Mouse (Mus musculus): Measurements from ENCODE around the gene Spata17. TPM values are rescaled to one million over a fixed set of nuclear protein-coding genes. Genes with fewer than 3 reads are reported as not detected.

Spata17 gene
- polyA plus RNA-seq, 1 experiment = 0.65 TPM

GRCm38 (mm10) chr1:187232996-187233615, 17.8 kb upstream of the Spata17 start:
- H3K4me1 ChIP-seq (ENCODE audit: control insufficient read depth, insufficient read depth, low read length) = peaks cover 10% of the 10 kb centered on the region; the same call in 1 of the 2 replicates
- H3K27ac ChIP-seq (ENCODE audit: insufficient read depth, low read length) = no peak overlapping the region
- TF ChIP-seq CTCF (IDR thresholded peaks at IDR 0.05; ENCODE audit: borderline replicate concordance, insufficient read depth, low read length) (no peak), POLR2A (IDR thresholded peaks at IDR 0.05; ENCODE audit: low read depth, low read length) (no peak)
- H3K4me3 ChIP-seq (ENCODE audit: insufficient read depth, low read length) = no peak overlapping the region

- Histone ChIP-seq H3K27ac (ENCODE audit: insufficient read depth, low read length) (no peak overlapping the region), H3K4me1 (ENCODE audit: control insufficient read depth, insufficient read depth, low read length) (peaks cover 14% of the 10 kb centered on the region), H3K4me3 (ENCODE audit: insufficient read depth, low read length) (no peak overlapping the region)
- no peak for TF ChIP-seq POLR2A (IDR thresholded peaks at IDR 0.05; ENCODE audit: low read depth, low read length)
- no peak for TF ChIP-seq CTCF (IDR thresholded peaks at IDR 0.05; ENCODE audit: borderline replicate concordance, insufficient read depth, low read length)
These were observed 17.1 kb upstream of the Spata17 start for GRCm38 (mm10) chr1:187232196-187232955.

GRCm38 (mm10) chr1:187230255-187230654, 15.0 kb upstream of the Spata17 start:
- TF ChIP-seq CTCF (IDR thresholded peaks at IDR 0.05; ENCODE audit: borderline replicate concordance, insufficient read depth, low read length) = no peak
- H3K27ac ChIP-seq (ENCODE audit: insufficient read depth, low read length) = no peak overlapping the region
- peaks cover 16% of the 10 kb centered on the region for H3K4me1 ChIP-seq (ENCODE audit: control insufficient read depth, insufficient read depth, low read length)
- H3K4me3 ChIP-seq (ENCODE audit: insufficient read depth, low read length) = no peak overlapping the region

- H3K27ac ChIP-seq (ENCODE audit: insufficient read depth, low read length) = no peak overlapping the region
- H3K4me3 ChIP-seq (ENCODE audit: insufficient read depth, low read length) = no peak overlapping the region
- TF ChIP-seq CTCF (IDR thresholded peaks at IDR 0.05; ENCODE audit: borderline replicate concordance, insufficient read depth, low read length) = no peak
- TF ChIP-seq POLR2A (IDR thresholded peaks at IDR 0.05; ENCODE audit: low read depth, low read length) = no peak
- peaks cover 14% of the 10 kb centered on the region for H3K4me1 ChIP-seq (ENCODE audit: control insufficient read depth, insufficient read depth, low read length)
These were observed 13.3 kb upstream of the Spata17 start for GRCm38 (mm10) chr1:187228414-187229146.

GRCm38 (mm10) chr1:187226328-187227025, 11.2 kb upstream of the Spata17 start:
- Histone ChIP-seq H3K4me1 (ENCODE audit: control insufficient read depth, insufficient read depth, low read length) (peaks cover 14% of the 10 kb centered on the region), H3K4me3 (ENCODE audit: insufficient read depth, low read length) (no peak overlapping the region), H3K27ac (ENCODE audit: insufficient read depth, low read length) (0 out of 2 replicates have a peak overlapping the region, but pooled peaks have one; percentile 16)
- no peak for TF ChIP-seq POLR2A (IDR thresholded peaks at IDR 0.05; ENCODE audit: low read depth, low read length)
- no peak for TF ChIP-seq CTCF (IDR thresholded peaks at IDR 0.05; ENCODE audit: borderline replicate concordance, insufficient read depth, low read length)

GRCm38 (mm10) chr1:187220756-187221155, 5.5 kb upstream of the Spata17 start:
- Histone ChIP-seq H3K4me3 (ENCODE audit: insufficient read depth, low read length) (no peak overlapping the region), H3K27ac (ENCODE audit: insufficient read depth, low read length) (no peak overlapping the region), H3K4me1 (ENCODE audit: control insufficient read depth, insufficient read depth, low read length) (peaks cover 2% of the 10 kb centered on the region; the same call in 1 of the 2 replicates)
- no peak for TF ChIP-seq CTCF (IDR thresholded peaks at IDR 0.05; ENCODE audit: borderline replicate concordance, insufficient read depth, low read length)
- TF ChIP-seq POLR2A (IDR thresholded peaks at IDR 0.05; ENCODE audit: low read depth, low read length) = no peak

- H3K4me1 ChIP-seq (ENCODE audit: control insufficient read depth, insufficient read depth, low read length) = no peaks in the 10 kb centered on the region
- TF ChIP-seq POLR2A (IDR thresholded peaks at IDR 0.05; ENCODE audit: low read depth, low read length) = no peak
- TF ChIP-seq CTCF (IDR thresholded peaks at IDR 0.05; ENCODE audit: borderline replicate concordance, insufficient read depth, low read length) = no peak
These were observed 1.6 kb upstream of the Spata17 start for GRCm38 (mm10) chr1:187216620-187217410.

GRCm38 (mm10) chr1:187210736-187211135, 4.5 kb downstream of the Spata17 start:
- TF ChIP-seq POLR2A (IDR thresholded peaks at IDR 0.05; ENCODE audit: low read depth, low read length) = no peak
- no peak for TF ChIP-seq CTCF (IDR thresholded peaks at IDR 0.05; ENCODE audit: borderline replicate concordance, insufficient read depth, low read length)
- Histone ChIP-seq H3K27ac (ENCODE audit: insufficient read depth, low read length) (no peak overlapping the region), H3K4me1 (ENCODE audit: control insufficient read depth, insufficient read depth, low read length) (no peaks in the 10 kb centered on the region), H3K4me3 (ENCODE audit: insufficient read depth, low read length) (no peak overlapping the region)

More at GRCm38 (mm10) chr1:187216620-187217410, 1.6 kb upstream of the Spata17 start:
- no peak overlapping the region for H3K4me3 ChIP-seq (ENCODE audit: insufficient read depth, low read length)
- H3K27ac ChIP-seq (ENCODE audit: insufficient read depth, low read length) = no peak overlapping the region

- no peaks in the 10 kb centered on the region for H3K4me1 ChIP-seq (ENCODE audit: control insufficient read depth, insufficient read depth, low read length)
- TF ChIP-seq CTCF (IDR thresholded peaks at IDR 0.05; ENCODE audit: borderline replicate concordance, insufficient read depth, low read length) (no peak), POLR2A (IDR thresholded peaks at IDR 0.05; ENCODE audit: low read depth, low read length) (no peak)
- H3K27ac ChIP-seq (ENCODE audit: insufficient read depth, low read length) = no peak overlapping the region
- H3K4me3 ChIP-seq (ENCODE audit: insufficient read depth, low read length) = no peak overlapping the region
These were observed 5.8 kb downstream of the Spata17 start for GRCm38 (mm10) chr1:187209496-187209895.
